Mouse (Mus musculus): ENCODE data around the gene Dusp12. TPM values are rescaled to one million over a fixed set of nuclear protein-coding genes. Genes with fewer than 3 reads are reported as not detected.

Dusp12 gene
- total RNA-seq, 4 experiments from 2014 or later = 17.1 to 23.1 (median 19.1) TPM

DNA sequence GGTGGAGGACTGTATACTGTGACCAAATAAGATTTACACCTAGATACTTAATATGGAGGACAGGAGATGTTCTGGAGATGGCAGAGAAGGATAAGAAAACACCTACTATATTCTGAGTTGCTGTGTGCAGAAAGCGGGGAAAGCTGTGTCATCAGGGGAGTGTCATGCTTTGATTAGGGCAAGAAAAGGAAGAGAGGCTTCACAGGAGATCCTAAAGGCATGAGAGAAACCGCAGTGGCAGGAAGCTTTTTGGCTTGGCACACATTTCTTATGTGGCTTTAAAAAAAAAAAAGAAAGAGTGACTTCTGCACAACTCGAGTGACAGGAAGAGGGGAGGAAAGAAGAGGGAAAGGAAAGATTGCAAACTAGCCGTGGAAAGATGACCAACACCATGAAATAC is 22.3 kb downstream of the Dusp12 start:
- no peak for DNase-seq (ENCODE audit: low spot score in 2 of 2)

DNA sequence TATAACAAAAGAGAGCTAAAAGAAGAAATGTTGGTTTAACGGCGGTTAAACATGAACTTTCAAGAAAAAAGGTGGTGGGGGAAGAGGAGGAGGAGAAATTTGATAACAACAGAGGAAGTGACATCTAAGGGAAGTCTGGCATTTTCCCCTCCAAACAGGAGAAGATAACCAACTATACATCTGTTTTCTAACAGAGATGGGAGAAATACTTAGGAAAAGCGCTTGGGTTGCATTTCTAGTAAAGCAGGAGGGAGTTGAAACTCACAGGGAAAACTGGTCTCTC is 23.0 kb downstream of the Dusp12 start:
- no peak for DNase-seq (ENCODE audit: low spot score in 2 of 2)

DNA sequence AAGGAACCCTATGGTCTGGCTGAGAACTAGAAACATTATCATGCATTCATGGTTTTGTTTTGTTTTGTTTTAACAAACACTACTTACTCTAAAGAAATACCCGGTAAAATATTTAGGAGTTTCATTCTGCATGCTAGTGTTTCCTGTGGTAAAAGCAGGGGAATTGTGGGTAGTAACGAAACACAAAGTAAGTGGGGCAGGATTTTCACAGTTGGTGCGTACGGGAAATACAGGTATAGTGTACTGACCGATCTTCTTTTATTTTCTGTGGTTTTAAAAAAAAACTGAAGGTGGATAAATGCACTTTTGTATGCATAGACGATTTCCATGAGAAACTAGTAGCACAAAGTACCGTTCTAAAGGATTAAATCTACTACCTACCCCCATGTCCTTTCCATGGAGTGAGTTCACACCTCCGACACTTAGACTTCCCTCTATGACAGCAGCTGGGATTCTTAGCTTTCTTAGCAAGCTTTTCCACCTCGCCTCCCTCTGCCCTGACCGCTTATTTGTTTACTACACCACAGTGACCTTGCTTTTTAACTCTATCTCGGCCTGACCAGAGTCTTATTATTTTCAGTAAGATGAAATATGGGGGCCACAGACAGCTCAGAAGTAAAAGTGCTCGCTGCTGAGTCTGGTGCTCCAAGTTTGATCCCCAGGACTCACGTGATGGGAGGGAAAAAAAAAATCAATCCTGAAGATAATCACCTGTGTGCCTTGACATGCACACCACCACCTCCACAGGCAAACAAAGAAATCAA is 23.5 kb downstream of the Dusp12 start:
- DNase-seq (ENCODE audit: low spot score in 2 of 2) = no peak

DNA sequence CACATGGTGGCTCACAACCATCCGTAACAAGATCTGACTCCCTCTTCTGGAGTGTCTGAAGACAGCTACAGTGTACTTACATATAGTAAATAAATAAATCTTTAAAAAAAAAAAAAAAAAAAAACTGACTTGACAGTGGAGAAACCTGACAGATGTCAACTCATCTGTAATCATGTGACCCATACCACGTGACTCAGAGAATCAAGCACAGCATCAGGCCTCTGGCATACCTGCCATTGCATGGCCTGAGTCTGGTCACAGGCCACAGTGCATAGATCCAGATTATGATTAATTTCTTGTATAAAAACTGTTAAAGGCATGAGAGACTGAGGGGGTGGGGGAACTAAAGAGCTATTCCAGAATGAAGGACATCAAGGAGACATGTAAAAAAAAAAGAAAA is 26.5 kb downstream of the Dusp12 start:
- DNase-seq (ENCODE audit: low spot score in 2 of 2) = no peak

DNA sequence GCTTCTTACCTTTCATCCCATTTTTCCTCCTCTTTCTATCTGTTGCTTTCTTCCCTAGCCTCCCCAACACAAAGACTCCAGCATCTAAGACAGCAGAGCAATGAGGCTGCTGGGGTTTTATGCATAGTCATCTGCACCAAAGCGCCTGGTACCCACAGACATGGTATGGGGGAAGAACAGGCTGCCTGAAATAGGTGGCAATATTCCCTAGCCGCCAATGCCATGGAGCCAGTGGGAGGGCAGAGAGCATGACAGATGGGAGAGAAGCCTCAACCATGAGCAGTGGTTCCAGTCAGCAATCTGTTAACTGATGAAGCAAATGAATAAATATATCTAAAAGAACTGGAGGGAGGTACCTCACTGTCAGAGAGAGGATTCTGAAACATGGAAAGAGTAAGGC is 28.0 kb downstream of the Dusp12 start:
- DNase-seq (ENCODE audit: low spot score in 2 of 2) = peak in 1 of 2 experiments; percentile 36

DNA sequence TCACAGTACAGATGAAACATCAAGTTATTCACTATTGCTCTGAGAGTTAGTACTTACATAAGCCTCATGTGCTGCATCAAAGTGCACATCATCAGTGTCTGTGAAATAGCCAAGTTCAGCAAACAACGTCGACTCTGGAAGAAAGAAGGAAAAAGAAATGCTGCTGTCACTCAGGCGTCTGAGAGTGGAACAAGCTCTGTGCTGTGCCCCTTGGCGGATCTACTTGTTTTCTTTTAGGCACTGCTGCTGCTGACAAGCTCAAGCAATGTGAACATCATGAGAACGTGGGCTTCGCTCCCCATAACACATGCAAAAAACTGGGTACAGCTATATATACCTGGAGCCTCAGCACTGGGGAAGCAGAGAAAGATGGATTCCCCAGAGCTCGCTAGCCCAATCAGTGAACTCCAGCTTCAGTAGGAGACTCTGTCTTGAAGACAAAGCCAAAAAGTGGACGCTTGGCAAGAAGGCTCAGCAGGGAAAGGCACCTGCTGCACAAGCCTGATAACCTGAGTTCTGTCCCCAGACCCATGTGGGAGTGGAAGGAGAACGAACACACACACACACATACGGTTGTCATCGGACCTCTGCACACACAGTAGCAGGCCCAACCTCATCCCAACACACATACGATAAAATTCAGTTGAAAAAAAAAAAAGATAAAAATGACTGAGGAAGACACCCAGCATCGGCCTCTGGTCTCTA is 30.1 kb downstream of the Dusp12 start:
- no peak for DNase-seq (ENCODE audit: low spot score in 2 of 2)

DNA sequence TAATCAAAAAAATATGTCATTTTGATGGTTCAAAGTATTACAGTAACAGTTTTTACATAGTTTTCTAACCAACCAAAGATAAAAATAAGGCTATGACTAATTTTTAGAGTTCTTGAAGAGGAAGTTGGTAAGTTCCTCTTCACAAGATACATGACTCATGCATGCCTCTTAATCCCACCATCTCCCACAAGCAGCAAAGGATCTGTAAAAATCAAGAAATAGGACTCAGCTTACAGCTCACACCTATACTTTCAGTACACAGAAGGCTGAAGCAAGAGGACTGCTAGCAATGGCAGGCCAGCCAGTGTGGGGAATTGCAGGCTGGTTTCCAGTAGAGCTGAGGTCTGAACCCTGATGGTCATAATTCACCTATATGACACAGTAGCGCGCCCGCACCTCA is 31.7 kb downstream of the Dusp12 start:
- no peak for DNase-seq (ENCODE audit: low spot score in 2 of 2)

DNA sequence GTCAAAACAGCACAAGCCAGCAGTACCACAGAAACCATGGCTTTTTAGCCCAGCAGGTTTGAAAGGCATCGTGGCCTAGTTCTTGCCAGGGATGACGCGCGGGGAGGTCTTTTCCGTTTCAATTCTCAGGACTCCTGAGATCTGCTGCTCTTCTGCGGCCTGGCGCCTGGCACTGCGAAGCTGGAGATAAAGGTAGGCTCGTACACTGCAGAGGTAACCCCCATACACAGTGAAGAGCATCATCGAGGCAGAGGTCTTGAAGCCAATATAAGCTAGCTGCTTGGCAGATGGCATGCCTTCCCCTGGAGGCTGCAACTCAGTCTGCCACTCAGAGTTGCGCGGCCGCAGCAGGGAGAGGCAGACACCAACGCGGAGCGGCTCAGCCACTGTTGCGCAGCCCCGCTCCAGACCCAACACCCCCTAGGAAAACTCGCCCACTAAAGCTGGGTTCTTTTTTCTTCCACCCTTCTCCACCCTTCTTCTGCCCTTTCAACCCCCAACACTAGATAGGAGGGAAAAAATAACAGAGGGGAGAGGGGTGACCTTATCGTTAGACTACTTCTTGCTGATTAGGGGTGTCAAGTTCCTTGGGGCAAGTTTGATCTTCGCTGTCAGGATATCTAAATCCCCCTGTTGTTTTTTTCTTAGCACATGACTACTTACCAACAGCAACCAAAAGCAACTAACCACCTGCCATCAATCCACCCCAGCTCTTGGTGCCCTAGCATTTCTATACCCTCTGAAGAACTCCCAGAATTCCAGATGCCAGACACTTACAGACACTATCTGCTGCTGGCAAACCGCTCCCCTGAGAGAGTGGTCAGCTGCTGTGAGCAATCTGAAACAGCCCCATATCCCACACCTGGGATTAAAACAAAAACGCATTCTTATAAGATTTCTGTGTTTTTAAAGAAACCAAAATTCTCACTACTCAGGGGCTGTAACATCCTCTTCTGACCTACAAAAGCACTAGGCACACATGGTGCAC is 34.4 kb downstream of the Dusp12 start:
- no peak for DNase-seq (ENCODE audit: low spot score in 2 of 2)

DNA sequence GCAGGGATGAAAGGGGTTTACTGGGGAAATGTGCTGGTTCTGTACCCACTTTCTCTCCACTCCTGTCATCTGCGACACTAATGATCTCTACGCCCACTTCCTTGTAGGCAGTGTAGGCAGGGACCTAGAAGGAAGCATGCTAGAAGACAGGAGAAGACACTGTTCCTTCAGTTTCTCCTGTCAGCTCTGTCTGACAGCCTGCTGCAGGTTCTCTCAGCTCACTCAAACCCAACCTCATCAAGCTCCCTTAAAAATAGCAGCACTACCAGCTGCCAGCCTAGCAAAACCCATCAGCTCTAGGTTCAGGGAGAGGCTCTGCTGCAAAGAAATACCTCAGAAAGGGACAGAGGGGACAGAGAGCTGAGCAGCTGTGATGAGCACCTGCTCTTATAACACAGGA is 35.3 kb downstream of the Dusp12 start:
- DNase-seq (ENCODE audit: low spot score in 2 of 2) = no peak

DNA sequence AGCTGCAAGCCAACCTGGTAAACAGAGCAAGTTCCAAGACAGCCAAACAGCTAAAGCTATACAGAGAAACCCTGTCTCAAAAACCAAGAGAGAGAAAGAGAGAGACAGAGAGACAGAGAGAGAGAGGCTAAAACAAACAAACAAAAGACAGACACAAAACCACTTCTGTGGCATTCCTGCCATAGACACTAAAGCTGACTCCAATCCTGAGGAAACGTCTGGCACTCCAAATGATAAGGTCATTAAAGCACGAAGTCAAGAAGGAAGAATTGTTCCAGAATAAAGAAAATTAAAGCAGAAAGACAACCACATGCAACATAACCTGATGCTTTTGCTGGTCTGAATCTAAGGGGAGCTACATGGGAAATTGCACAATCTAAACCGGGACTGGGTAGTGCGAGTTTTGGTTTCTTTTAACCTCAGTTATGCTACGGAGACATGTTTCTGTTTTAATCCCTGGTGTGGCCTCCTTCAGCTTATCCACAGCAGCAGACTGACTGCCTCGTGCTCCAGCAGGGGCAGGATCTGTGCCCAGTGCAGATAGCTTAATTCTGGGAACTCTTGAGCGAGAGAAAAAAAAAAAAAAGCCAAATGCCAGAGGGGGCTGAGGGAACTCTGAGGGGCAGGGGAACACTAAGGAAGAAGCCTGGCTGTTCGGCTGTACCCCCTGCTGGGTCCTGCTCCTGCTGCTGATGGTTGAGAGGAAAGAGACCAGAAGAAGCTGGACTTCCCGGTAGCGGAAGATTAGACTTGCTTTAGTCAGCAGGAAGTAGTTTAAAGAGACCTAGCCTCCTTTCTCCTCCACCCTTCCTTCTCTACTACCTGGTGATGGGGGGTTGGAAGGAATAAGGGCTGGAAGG is 39.7 kb downstream of the Dusp12 start:
- DNase-seq (ENCODE audit: low spot score in 2 of 2) = no peak

DNA sequence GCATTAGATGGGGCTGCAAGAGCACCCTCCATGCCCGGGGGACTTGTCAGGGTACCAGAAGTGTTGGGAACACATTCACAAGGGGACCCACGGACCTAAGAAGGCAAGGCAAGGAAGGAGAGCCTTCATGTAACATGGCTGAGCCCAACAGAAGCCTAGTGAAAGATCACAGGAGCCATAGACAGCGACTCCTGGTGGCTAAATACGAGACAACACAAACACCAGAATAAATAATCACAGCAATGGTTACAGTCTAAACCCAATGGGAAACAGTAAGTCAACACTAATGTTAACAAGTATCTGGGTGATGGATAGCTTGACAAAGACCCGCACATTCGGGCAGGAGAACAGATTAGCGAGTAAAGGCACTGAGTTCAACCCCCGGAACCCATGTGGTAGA is 41.0 kb downstream of the Dusp12 start:
- DNase-seq (ENCODE audit: low spot score in 2 of 2) = no peak

DNA sequence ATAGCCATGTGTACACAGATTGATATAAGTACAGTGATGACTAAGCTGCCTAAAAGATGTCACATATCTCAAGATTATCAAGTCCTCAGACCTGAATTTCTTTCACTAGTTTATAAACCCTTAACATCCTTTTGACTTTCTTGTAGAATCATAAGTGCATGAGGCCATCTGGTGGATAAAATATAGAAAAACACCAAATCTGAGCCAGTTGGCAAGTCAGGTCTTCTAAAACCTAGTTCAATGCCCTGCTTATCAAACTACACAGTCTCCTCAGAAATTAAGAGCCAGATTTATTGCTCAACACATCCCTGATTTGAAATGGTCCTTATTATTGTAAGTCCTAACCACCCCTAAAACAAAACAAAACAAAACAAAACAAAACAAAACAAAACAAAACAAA is 45.7 kb downstream of the Dusp12 start:
- no peak for DNase-seq (ENCODE audit: low spot score in 2 of 2)

DNA sequence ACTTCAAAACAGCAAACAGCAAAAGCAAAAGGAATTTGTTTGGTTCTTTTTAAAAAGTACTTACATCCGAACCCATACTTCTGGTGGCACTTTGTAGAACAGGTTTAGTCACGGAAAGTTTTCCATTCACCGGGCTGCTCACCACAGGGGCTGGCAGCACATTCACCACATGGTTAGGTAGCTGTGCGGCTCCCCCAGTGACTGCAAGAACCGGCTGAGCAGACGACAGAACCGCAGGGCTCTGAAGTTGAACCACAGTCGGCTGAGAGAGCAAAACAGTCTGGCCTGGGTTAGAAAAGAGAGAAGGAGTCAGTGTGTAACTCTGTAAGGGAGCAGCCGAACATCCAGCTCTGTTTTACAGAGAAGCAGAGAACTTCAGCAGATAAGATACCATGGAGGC is 50.6 kb downstream of the Dusp12 start:
- no peak for DNase-seq (ENCODE audit: low spot score in 2 of 2)

DNA sequence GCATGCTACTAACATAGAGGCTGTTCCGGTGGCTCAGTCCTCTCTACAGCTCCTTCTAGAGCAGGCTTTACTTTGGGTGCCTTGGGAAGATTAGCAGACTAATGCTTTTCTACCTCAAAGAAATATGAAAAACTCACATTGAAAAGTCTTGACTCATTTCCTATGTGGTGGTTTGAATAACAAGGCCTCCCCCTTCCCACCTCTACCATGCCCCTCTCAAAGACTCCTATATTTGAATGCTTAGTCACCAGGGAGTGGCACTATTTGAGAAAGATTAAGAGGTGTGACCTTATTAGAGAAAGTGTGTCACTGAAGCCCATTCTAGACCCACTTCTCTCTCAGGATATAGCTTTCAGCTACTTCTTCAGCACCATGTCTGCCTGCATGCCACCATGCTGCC is 55.6 kb downstream of the Dusp12 start:
- DNase-seq (ENCODE audit: low spot score in 2 of 2) = no peak

DNA sequence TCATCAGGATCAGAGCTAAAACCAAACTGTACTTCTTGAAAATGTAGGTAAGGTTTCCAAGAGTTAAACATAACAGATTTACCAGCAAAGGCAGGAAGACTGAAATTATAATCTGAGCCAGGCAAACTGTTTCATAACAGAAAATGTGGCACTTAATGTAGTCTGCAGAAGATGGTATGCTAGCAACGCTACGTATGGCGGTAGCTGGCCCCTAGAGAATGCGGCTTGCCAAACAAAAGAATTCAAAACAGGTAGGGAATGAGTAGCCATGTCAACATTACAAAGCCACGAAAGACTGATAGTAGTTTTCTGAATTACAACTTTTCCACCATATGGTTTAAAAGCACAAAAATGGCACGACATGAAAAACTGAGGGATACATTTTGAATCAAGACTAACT is 56.0 kb downstream of the Dusp12 start:
- no peak for DNase-seq (ENCODE audit: low spot score in 2 of 2)

Other genes with a start within 250 kb of the Dusp12 start
- gene Olfml2b, start 241.0 kb downstream of the Dusp12 start, total RNA-seq (2022) = 1 to 10 TPM; 2.9 to 4.2 (median 3.9) TPM
- 10 to 100 TPM; 51.3 to 62.1 (median 55.1) TPM for gene Atf6, start 17.8 kb downstream of the Dusp12 start, total RNA-seq (2022)
- gene Gm26620, start 475 bp downstream of the Dusp12 start, total RNA-seq (2022) = under 1 TPM in 3 of 4 experiments, not detected in 1; 0.46 to 0.87 (median 0.48) TPM
- gene Fcrlb, start 27.4 kb upstream of the Dusp12 start, total RNA-seq (2022) = 1 to 10 TPM in 3 of 4 experiments, under 1 TPM in 1; 0.46 to 1.3 (median 1.1) TPM
- gene Fcrla, start 42.0 kb upstream of the Dusp12 start, total RNA-seq (2022) = not detected
- gene Fcgr2b, start 91.0 kb upstream of the Dusp12 start, total RNA-seq (2022) = 10 to 100 TPM in 2 of 4 experiments, 1 to 10 TPM in 2; 4.8 to 24.1 (median 10.7) TPM
- gene Fcgr4, start 133.4 kb upstream of the Dusp12 start, total RNA-seq (2022) = under 1 TPM in 3 of 4 experiments, not detected in 1; 0.30 to 0.72 (median 0.43) TPM
- gene Fcgr3, start 179.4 kb upstream of the Dusp12 start, total RNA-seq (2022) = 10 to 100 TPM; 10.6 to 36.7 (median 22.6) TPM
- gene Cfap126, start 228.4 kb upstream of the Dusp12 start, total RNA-seq (2022) = 1 to 10 TPM; 1.0 to 1.8 (median 1.2) TPM

Measured in left cerebral cortex, adult 8-10 months (tissue).